Mouse (Mus musculus): ENCODE data around the gene Tssk2.

Tssk2 gene

DNA sequence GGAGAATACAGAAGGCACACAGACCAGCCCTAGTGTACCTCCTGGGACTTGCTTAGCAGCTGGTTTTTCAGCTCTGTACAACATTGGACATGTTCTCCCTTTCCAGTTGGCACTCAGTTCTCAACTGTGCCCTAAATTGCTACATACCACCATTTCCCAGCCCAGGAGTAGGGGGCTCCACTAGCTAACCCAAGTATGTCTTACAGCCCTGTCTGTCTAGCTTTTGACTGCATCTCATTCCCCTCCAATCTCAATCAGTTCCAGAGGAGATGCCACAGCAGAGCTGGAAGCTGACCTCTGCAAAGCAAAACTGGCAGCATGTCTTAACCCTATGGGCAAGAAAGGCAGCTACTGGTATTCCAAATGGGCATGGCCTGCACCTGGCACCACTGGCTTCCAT is 2.3 kb upstream of the Tssk2 start:
- no peak for DNase-seq (ENCODE audit: low spot score in 2 of 2)

GRCm38 (mm10) chr16:17911052-17911595 is 12.7 kb downstream of the Tssk2 start, which contains the start of gene Ess2:
Gene Ess2 (minus strand): TSS chr16:17911348.
- peak; percentile 91 to 97 for DNase-seq (ENCODE audit: low spot score in 2 of 2)

- DNase-seq (ENCODE audit: low spot score in 2 of 2): no peak
Observed at GRCm38 (mm10) chr16:17914307-17915249, 16.1 kb downstream of the Tssk2 start, which contains the start of gene Gsc2. Gene Gsc2 (minus strand): TSS chr16:17915059.

GRCm38 (mm10) chr16:17920586-17920985 is 22.1 kb downstream of the Tssk2 start:
- no peak for DNase-seq (ENCODE audit: low spot score in 2 of 2)

GRCm38 (mm10) chr16:17921325-17922162 is 23.1 kb downstream of the Tssk2 start:
- DNase-seq (ENCODE audit: low spot score in 2 of 2): peak; percentile 93 to 98

DNA sequence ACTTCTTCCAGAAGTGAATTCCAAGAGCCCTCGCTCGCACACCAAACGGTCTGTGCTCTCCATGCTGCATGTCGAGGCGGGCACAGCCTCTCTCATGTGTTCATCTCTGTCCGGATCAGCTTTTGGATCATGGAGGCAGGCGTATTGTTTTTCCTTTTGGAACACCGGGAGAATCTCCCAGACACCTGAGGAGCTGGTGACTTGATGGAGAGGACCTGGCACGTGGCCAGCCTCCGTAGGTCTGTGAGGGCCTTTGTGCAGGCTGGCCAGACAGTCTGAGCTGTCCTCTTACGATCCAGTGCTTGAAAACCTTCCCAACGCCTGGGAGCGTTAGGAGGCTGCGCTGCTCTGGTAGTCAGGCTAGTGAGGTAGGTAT is 23.7 kb downstream of the Tssk2 start:
- DNase-seq (ENCODE audit: low spot score in 2 of 2): no peak

- DNase-seq (ENCODE audit: low spot score in 2 of 2): peak; percentile 37 to 38
Observed at GRCm38 (mm10) chr16:17927351-17928082, 29.1 kb downstream of the Tssk2 start.

GRCm38 (mm10) chr16:17928087-17928580 is 29.7 kb downstream of the Tssk2 start, which contains the start of gene Slc25a1:
Gene Slc25a1 (minus strand): TSS chr16:17928219.
- DNase-seq (ENCODE audit: low spot score in 2 of 2): peak; percentile 82 to 86

- peak in 1 of 2 experiments; percentile 59 for DNase-seq (ENCODE audit: low spot score in 2 of 2)
Observed at GRCm38 (mm10) chr16:17928627-17929104, 30.2 kb downstream of the Tssk2 start.

DNA sequence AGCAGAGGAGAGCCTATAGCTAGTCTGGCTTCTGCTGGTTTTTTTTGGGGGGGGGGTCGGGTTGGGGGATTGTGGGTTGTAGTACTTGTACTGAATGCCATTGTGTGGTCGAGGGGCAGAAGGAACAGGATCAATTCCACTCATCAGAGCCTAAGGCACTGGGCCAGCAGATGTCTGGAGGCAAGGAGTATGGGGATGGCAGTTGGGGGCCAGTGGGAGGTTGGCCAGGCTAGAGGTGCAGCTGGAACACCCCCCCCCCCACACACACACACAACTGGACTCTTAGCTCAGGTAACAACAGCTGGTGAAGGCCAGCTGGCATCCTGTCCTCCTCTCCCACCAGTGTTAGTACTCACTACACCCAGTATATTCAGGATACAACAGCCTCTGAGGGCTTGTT is 30.8 kb downstream of the Tssk2 start:
- no peak for DNase-seq (ENCODE audit: low spot score in 2 of 2)

GRCm38 (mm10) chr16:17929631-17930030 is 31.2 kb downstream of the Tssk2 start:
- no peak for DNase-seq (ENCODE audit: low spot score in 2 of 2)

GRCm38 (mm10) chr16:17931906-17932460 is 33.5 kb downstream of the Tssk2 start:
- DNase-seq (ENCODE audit: low spot score in 2 of 2): no peak

GRCm38 (mm10) chr16:17933594-17934444 is 35.4 kb downstream of the Tssk2 start:
- DNase-seq (ENCODE audit: low spot score in 2 of 2): no peak

DNA sequence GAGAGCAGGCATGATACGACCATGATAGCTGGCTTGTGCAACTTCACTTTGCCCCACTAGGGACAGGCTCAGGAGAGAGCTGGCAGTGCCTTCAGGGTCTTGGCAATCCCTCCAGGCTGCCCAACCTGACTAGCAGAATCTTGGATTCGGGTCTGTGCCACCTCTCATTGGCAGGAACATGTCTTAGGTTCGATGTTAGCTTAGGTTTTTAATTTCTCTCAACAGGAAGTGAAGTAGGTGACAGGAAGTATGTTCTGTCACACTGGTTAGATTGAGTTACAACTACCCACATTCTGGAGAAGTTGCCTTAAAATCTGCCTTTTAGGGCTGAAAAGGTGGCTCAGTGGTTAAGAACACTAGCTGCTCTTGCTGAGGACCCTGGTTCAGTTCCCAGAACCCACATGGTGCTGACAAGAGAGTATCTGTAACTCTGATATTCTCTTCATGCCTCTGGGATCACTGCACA is 36.0 kb downstream of the Tssk2 start:
- no peak for DNase-seq (ENCODE audit: low spot score in 2 of 2)

DNA sequence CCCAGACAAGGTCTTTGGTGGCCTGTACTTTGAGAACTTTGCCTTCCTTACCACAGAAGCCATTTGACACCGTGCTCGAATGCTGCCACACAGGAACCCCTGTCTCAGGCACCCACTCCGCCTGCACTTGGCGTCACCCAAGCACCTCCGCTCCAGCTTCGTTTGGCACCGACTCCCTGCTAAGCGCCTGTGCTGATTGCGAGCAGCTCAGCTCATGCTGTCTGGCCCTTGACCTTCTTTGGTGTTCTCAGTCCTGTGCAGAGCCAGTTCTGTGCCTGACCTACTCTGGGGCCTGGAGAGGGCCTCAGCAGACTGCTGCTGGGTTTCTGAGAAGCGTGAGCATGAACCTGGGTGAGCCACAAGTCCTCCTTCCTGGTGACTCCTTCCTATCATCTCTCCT is 38.3 kb downstream of the Tssk2 start:
- no peak for DNase-seq (ENCODE audit: low spot score in 2 of 2)

DNA sequence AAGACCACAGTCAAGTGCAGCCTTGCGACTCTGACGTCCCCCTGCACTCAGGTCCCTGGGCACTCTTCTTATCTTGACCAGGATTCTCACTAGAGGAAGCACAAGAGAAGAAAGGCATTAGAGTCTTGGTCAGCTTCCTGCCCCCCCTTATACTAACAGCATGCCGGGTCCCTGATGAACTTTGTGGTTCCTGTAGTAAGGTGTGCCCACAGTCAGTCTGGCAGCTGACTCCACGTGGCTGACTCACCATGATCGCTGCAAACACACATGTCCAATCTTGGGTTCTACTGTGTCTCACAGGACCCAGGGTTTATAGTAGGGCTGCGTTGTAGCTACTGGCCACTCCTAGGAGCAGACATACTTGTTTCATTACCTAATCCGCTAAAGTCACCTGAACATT is 39.8 kb downstream of the Tssk2 start:
- no peak for DNase-seq (ENCODE audit: low spot score in 2 of 2)

GRCm38 (mm10) chr16:17938821-17939220 is 40.4 kb downstream of the Tssk2 start:
- peak in 1 of 2 experiments; percentile 50 for DNase-seq (ENCODE audit: low spot score in 2 of 2)

GRCm38 (mm10) chr16:17939255-17939751 is 40.9 kb downstream of the Tssk2 start:
- DNase-seq (ENCODE audit: low spot score in 2 of 2): no peak

DNA sequence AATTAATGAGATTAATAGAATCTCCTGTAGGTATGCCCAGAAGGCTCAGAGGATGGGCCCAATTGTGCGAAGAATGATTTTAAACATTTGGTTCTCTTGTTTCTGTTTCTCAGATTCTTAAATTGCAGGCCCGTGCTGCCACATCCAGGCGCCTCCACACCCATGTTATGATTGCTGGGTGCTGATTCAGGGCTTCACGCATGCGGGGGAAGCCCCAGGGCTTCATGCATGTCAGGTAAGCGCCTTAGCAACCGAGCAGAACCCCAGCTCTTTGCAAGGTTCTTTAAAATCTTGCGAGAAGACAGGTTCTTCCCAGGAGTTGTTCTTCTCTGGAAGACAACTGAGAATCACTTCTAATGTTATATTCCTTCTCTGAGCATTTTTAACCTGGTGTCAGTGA is 45.0 kb downstream of the Tssk2 start:
- no peak for DNase-seq (ENCODE audit: low spot score in 2 of 2)
